Mouse (Mus musculus) heart, postnatal 0 days (tissue): ENCODE results near the gene Zfp664.

Experiments
- CTCF ChIP-seq: IDR thresholded peaks from 2 replicates; pipeline ENCODE4 v1.5.1; 2016; ENCODE audit warnings: antibody characterized with exemption, control low read depth, low read depth
- EP300 ChIP-seq: IDR thresholded peaks from 2 replicates; pipeline ENCODE4 v1.6.1; 2016; ENCODE audit warnings: antibody characterized with exemption, low read depth

GRCm38 (mm10) chr5:124862013-124862866, at the start of gene Zfp664, which contains the start of gene Ccdc92:
- TF ChIP-seq CTCF (no peak), EP300 (no peak)
